Comparison of ENCODE assay signal across 10 mouse cellular contexts in the genomic region with DNA sequence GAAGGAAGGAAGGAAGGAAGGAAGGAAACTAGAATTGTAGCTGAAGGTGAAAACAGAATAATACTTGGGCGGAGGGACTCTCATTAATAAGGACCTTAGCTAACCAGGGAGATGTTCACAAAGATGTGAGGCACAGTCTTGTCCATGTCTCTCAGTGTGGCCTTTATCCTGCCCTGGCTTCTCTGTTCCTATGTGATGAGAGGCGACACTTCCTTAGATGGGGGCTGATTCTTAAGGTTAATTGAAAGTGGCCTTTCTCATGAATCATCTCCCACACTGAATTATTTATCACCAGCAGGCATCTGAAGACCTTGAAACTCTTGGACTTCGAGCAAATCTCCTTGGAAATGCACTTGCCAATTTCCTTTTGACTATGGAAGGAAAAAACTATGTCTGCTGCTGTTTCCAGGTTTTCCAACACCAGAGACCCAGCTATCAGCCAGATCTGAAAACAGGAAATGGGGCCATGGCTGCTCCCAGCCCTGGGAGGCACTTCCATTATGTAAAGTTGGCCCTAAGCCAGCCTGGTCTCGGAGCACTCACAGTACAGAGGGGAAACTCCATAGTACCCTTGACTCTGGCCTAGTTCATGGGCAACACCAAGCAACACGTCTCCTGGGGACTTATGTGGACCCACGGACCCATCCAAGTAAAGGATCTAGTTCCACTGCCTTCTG. TPM values are rescaled to one million over a fixed set of nuclear protein-coding genes. Genes with fewer than 3 reads are reported as not detected.
DNase-seq lines count a peak whose midpoint lies in the region; ATAC-seq lines count a peak whose summit lies in the region.
"Had no signal": no experiment of that assay in that cellular context is flagged by ENCODE, and none has a peak within 500 bp of the region (broad histone marks: within the 10 kb centered on the region; RNA-seq: fewer than 3 reads in every experiment).

No protein-coding gene starts in this region.

- H3K27ac ChIP-seq in hindbrain, embryonic 15.5 days (replicated peaks), result no peak overlapping the region
- no peak overlapping the region for H3K27ac ChIP-seq in hindbrain, embryonic 12.5 days
- no peak overlapping the region for H3K27ac ChIP-seq in embryonic facial prominence, embryonic 14.5 days (replicated peaks; ENCODE audit: low read depth, low read length)
- peak overlapping the region; percentile 50 for H3K27ac ChIP-seq in lung, embryonic 15.5 days

- peaks cover 19% of the 10 kb centered on the region for H3K27me3 ChIP-seq in hindbrain, embryonic 15.5 days
- H3K27me3 ChIP-seq in hindbrain, embryonic 12.5 days, result peaks cover 21% of the 10 kb centered on the region
- peaks cover 20% of the 10 kb centered on the region for H3K27me3 ChIP-seq in embryonic facial prominence, embryonic 14.5 days (replicated peaks; ENCODE audit: control insufficient read depth, insufficient read depth, low read length)
- H3K27me3 ChIP-seq in lung, embryonic 15.5 days, result peaks cover 29% of the 10 kb centered on the region

- H3K36me3 ChIP-seq in hindbrain, embryonic 15.5 days, result no peaks in the 10 kb centered on the region
- H3K36me3 ChIP-seq in hindbrain, embryonic 12.5 days, result no peaks in the 10 kb centered on the region
- no peaks in the 10 kb centered on the region for H3K36me3 ChIP-seq in embryonic facial prominence, embryonic 14.5 days (ENCODE audit: control insufficient read depth, insufficient read depth, low read length)
- H3K36me3 ChIP-seq in lung, embryonic 15.5 days, result no peaks in the 10 kb centered on the region
- H3K36me3 ChIP-seq: G1E had no signal

- H3K9me3 ChIP-seq in hindbrain, embryonic 15.5 days, result no peaks in the 10 kb centered on the region
- H3K9me3 ChIP-seq in hindbrain, embryonic 12.5 days (replicated peaks), result no peaks in the 10 kb centered on the region
- no peaks in the 10 kb centered on the region for H3K9me3 ChIP-seq in embryonic facial prominence, embryonic 14.5 days (ENCODE audit: control insufficient read depth, low read length)
- no peaks in the 10 kb centered on the region for H3K9me3 ChIP-seq in lung, embryonic 15.5 days
- H3K9me3 ChIP-seq: G1E had no signal

- ATAC-seq in hindbrain, embryonic 15.5 days (ENCODE audit: low FRiP score, low read depth), result 0 out of 2 replicates have a peak, but pooled peaks have one; percentile 65
- ATAC-seq in hindbrain, embryonic 12.5 days (ENCODE audit: low FRiP score), result no peak
- ATAC-seq in embryonic facial prominence, embryonic 14.5 days (ENCODE audit: low read depth), result 0 out of 2 replicates have a peak, but pooled peaks have one; percentile 67
- ATAC-seq in lung, embryonic 15.5 days (ENCODE audit: borderline replicate concordance, extremely low read depth, low FRiP score, low TSS enrichment), result peak; percentile 72; the same call in 1 of the 2 replicates
- no peak for ATAC-seq in megakaryocyte progenitor cell, adult 5-6 weeks (replicated peaks; ENCODE audit: poor library complexity)

- DNase-seq in adrenal gland, adult 8-10 months, result peak; percentile 27
- DNase-seq in embryonic facial prominence, embryonic 14.5 days (ENCODE audit: low spot score), result peak; percentile 83
- DNase-seq in neural tube, embryonic 10.5 days (ENCODE audit: extremely low spot score, low spot score), result no peak
- DNase-seq in thymus, adult 18-20 months, result no peak

- no peak overlapping the region for H3K4me2 ChIP-seq in hindbrain, embryonic 15.5 days
- no peak overlapping the region for H3K4me2 ChIP-seq in hindbrain, embryonic 12.5 days (replicated peaks)
- H3K4me2 ChIP-seq in embryonic facial prominence, embryonic 14.5 days (ENCODE audit: low read depth, low read length), result no peak overlapping the region
- H3K4me2 ChIP-seq in lung, embryonic 15.5 days, result no peak overlapping the region

- H3K4me1 ChIP-seq in hindbrain, embryonic 15.5 days (replicated peaks), result peaks cover 4% of the 10 kb centered on the region
- peaks cover 4% of the 10 kb centered on the region; the same call in 1 of the 2 replicates for H3K4me1 ChIP-seq in hindbrain, embryonic 12.5 days
- peaks cover 5% of the 10 kb centered on the region; the same call in 1 of the 2 replicates for H3K4me1 ChIP-seq in embryonic facial prominence, embryonic 14.5 days (ENCODE audit: control insufficient read depth, insufficient read depth, low read length)
- H3K4me1 ChIP-seq in lung, embryonic 15.5 days, result peaks cover 17% of the 10 kb centered on the region

- H3K4me3 ChIP-seq in hindbrain, embryonic 15.5 days, result no peak overlapping the region
- H3K4me3 ChIP-seq in hindbrain, embryonic 12.5 days, result no peak overlapping the region
- H3K4me3 ChIP-seq in embryonic facial prominence, embryonic 14.5 days (ENCODE audit: low read depth, low read length), result no peak overlapping the region
- no peak overlapping the region for H3K4me3 ChIP-seq in lung, embryonic 15.5 days

- no peak overlapping the region for H3K9ac ChIP-seq in hindbrain, embryonic 15.5 days
- no peak overlapping the region for H3K9ac ChIP-seq in hindbrain, embryonic 12.5 days
- H3K9ac ChIP-seq in embryonic facial prominence, embryonic 14.5 days (ENCODE audit: low read depth, low read length), result no peak overlapping the region
- no peak overlapping the region for H3K9ac ChIP-seq in lung, embryonic 15.5 days

- 65% methylated on average over 6 of the region's 6 CpGs for WGBS in hindbrain, embryonic 15.5 days
- WGBS in hindbrain, embryonic 12.5 days, result 74% methylated on average over 6 of the region's 6 CpGs
- 65% methylated on average over 6 of the region's 6 CpGs for WGBS in embryonic facial prominence, embryonic 14.5 days
- WGBS in lung, embryonic 15.5 days, result 47% methylated on average over 6 of the region's 6 CpGs

RNA-seq across cellular contexts. Expression of a gene that starts 3.8 kb away (rescaled TPM):
- 0.83 and 1.0 TPM in 2 replicates for polyA plus RNA-seq in hindbrain, embryonic 15.5 days (2015; fragmentation: Nextera tagmentation; extraction: Ambion mirVana)
- 0.36 and 0.59 TPM in 2 replicates for polyA plus RNA-seq in hindbrain, embryonic 12.5 days (2016; fragmentation: Nextera tagmentation; extraction: Ambion mirVana)
- total RNA-seq in adrenal gland, adult 8-10 months (2022), result under 1 TPM; 0.15 to 0.38 (median 0.30) TPM
- 0.25 and 0.60 TPM in 2 replicates for polyA plus RNA-seq in embryonic facial prominence, embryonic 14.5 days (2014; fragmentation: Nextera tagmentation; extraction: Ambion mirVana)
- polyA plus RNA-seq in lung, embryonic 15.5 days (2015; fragmentation: Nextera tagmentation; extraction: Ambion mirVana), result 0.66 and 0.72 TPM in 2 replicates
- total RNA-seq in megakaryocyte progenitor cell, adult 5-6 weeks (2015), result not detected in 2 replicates
- total RNA-seq in megakaryocyte progenitor cell, adult 5-6 weeks (2017), result not detected in 2 replicates
- total RNA-seq: monocyte, adult 5-6 weeks had no signal
- polyA plus RNA-seq: G1E had no signal

RNA-seq across cellular contexts. Expression of a gene that starts 14.1 kb away (rescaled TPM):
- 6.1 and 6.2 TPM in 2 replicates for polyA plus RNA-seq in hindbrain, embryonic 15.5 days (2015; fragmentation: Nextera tagmentation; extraction: Ambion mirVana)
- 3.3 and 4.8 TPM in 2 replicates for polyA plus RNA-seq in hindbrain, embryonic 12.5 days (2016; fragmentation: Nextera tagmentation; extraction: Ambion mirVana)
- total RNA-seq in adrenal gland, adult 8-10 months (2022), result 1 to 10 TPM; 3.6 to 7.1 (median 4.7) TPM
- 0.84 and 1.1 TPM in 2 replicates for polyA plus RNA-seq in embryonic facial prominence, embryonic 14.5 days (2014; fragmentation: Nextera tagmentation; extraction: Ambion mirVana)
- 0.30 and 0.57 TPM in 2 replicates for polyA plus RNA-seq in lung, embryonic 15.5 days (2015; fragmentation: Nextera tagmentation; extraction: Ambion mirVana)
- not detected in 2 replicates for total RNA-seq in megakaryocyte progenitor cell, adult 5-6 weeks (2015)
- total RNA-seq in megakaryocyte progenitor cell, adult 5-6 weeks (2017), result not detected in 2 replicates
- total RNA-seq: monocyte, adult 5-6 weeks had no signal
- polyA plus RNA-seq: G1E had no signal

Comparison
In these comparisons a context has a peak if more than half of its experiments do, and no peak if none do; other contexts are left out.
1. ATAC-seq: peak in hindbrain, embryonic 15.5 days (single experiment), embryonic facial prominence, embryonic 14.5 days (single experiment) and lung, embryonic 15.5 days (single experiment); none in hindbrain, embryonic 12.5 days (single experiment) and megakaryocyte progenitor cell, adult 5-6 weeks (single experiment).
2. DNase-seq: peak in adrenal gland, adult 8-10 months (single experiment) and embryonic facial prominence, embryonic 14.5 days (single experiment); none in neural tube, embryonic 10.5 days (single experiment) and thymus, adult 18-20 months (0 of 2).